Mouse (Mus musculus): ENCODE data around the gene Sec62. TPM values are rescaled to one million over a fixed set of nuclear protein-coding genes. Genes with fewer than 3 reads are reported as not detected.

Sec62 gene
- total and polyA plus RNA-seq, 3 experiments: 26.2 to 64.5 (median 56.6) TPM

GRCm38 (mm10) chr3:30766177-30766576 lies 26.5 kb upstream of the Sec62 start:
- DNase-seq (ENCODE audit: extremely low read depth): no peak
- H3K27ac ChIP-seq (ENCODE audit: insufficient read depth, low read depth): no peak overlapping the region
- no peak for TF ChIP-seq ZNF384 (IDR thresholded peaks at IDR 0.05; ENCODE audit: low read depth, low read length)
- TF ChIP-seq ZMIZ1 (IDR thresholded peaks at IDR 0.05; ENCODE audit: low read depth, low read length): no peak
- TF ChIP-seq IRF4 (IDR thresholded peaks at IDR 0.05; ENCODE audit: low read depth, low read length): no peak
- TF ChIP-seq MYC (IDR thresholded peaks at IDR 0.05; ENCODE audit: low read depth, low read length): no peak
- no peak for TF ChIP-seq NELFE (IDR thresholded peaks at IDR 0.05; ENCODE audit: low read depth, low read length)
- no peak for TF ChIP-seq JUND (conservative IDR thresholded peaks at IDR 0.05; ENCODE audit: low read depth, low read length)
- TF ChIP-seq ELF1 (IDR thresholded peaks at IDR 0.05; ENCODE audit: low read depth, low read length): no peak
- no peak for TF ChIP-seq MAZ (IDR thresholded peaks at IDR 0.05; ENCODE audit: low read depth, low read length)
- TF ChIP-seq MAX (IDR thresholded peaks at IDR 0.05; ENCODE audit: low read length): no peak
- TF ChIP-seq EP300 (IDR thresholded peaks at IDR 0.05; ENCODE audit: low read length): no peak
- no peaks in the 10 kb centered on the region for H3K79me2 ChIP-seq (replicated peaks; ENCODE audit: control insufficient read depth, extremely low read depth, insufficient read depth, poor library complexity, severe bottlenecking)
- no peaks in the 10 kb centered on the region for H3K27me3 ChIP-seq (replicated peaks)
- in situ Hi-C loops (cut with MboI; ENCODE audit: low pct_ligation_motif_present, low pct_unique_long_range_greater_than_20kb, low sequenced_read_pairs): no loop called here
- no peak overlapping the region for H3K4me3 ChIP-seq (replicated peaks in 1 of 3; ENCODE audit: low read depth in 2 of 3, low read length in 2 of 3, poor library complexity in 1 of 3)
- no peaks in the 10 kb centered on the region for H3K36me3 ChIP-seq (replicated peaks in 1 of 2; ENCODE audit: control insufficient read depth in 1 of 2, insufficient read depth in 1 of 2, low read length in 1 of 2)
- no peak overlapping the region for H3K9ac ChIP-seq (ENCODE audit: insufficient read depth, low read depth)
- dilution Hi-C loops (cut with MboI; ENCODE audit: extremely low pct_ligation_motif_present, extremely low pct_unique_long_range_greater_than_20kb, low sequenced_read_pairs): no loop called here
- peaks cover 0 to 16% of the 10 kb centered on the region in 2 experiments; a peak in 2 of 4 replicates for H3K4me1 ChIP-seq (ENCODE audit: control insufficient read depth in 1 of 2, insufficient read depth in 2 of 2)
- no peak overlapping the region for H3K4me2 ChIP-seq (ENCODE audit: insufficient read depth, low read depth, poor library complexity, severe bottlenecking)
- no peaks in the 10 kb centered on the region for H3K9me3 ChIP-seq (replicated peaks; ENCODE audit: low read length)

GRCm38 (mm10) chr3:30767271-30767670 lies 25.4 kb upstream of the Sec62 start:
- Histone ChIP-seq H3K4me1 (ENCODE audit: control insufficient read depth in 1 of 2, insufficient read depth in 2 of 2) (peaks cover 0 to 16% of the 10 kb centered on the region in 2 experiments; a peak in 2 of 4 replicates), H3K36me3 (replicated peaks in 1 of 2; ENCODE audit: control insufficient read depth in 1 of 2, insufficient read depth in 1 of 2, low read length in 1 of 2) (no peaks in the 10 kb centered on the region)
- TF ChIP-seq PAX5 (IDR thresholded peaks at IDR 0.05; ENCODE audit: low read length): no peak
- no peak for TF ChIP-seq ZKSCAN1 (IDR thresholded peaks at IDR 0.05; ENCODE audit: borderline replicate concordance, low read depth, low read length)
- TF ChIP-seq POLR2A (IDR thresholded peaks at IDR 0.05; ENCODE audit: low read depth, low read length): no peak
- TF ChIP-seq EP300 (IDR thresholded peaks at IDR 0.05; ENCODE audit: low read length): no peak
- TF ChIP-seq MXI1 (IDR thresholded peaks at IDR 0.05; ENCODE audit: low read depth, low read length): no peak
- TF ChIP-seq BHLHE40 (IDR thresholded peaks at IDR 0.05; ENCODE audit: low read depth, low read length): no peak

More at GRCm38 (mm10) chr3:30767271-30767670, 25.4 kb upstream of the Sec62 start:
- Histone ChIP-seq H3K27ac (ENCODE audit: insufficient read depth, low read depth) (no peak overlapping the region), H3K27me3 (replicated peaks) (no peaks in the 10 kb centered on the region), H3K4me3 (replicated peaks in 1 of 3; ENCODE audit: low read depth in 2 of 3, low read length in 2 of 3, poor library complexity in 1 of 3) (no peak overlapping the region), H3K4me2 (ENCODE audit: insufficient read depth, low read depth, poor library complexity, severe bottlenecking) (no peak overlapping the region), H3K9me3 (replicated peaks; ENCODE audit: low read length) (no peaks in the 10 kb centered on the region), H3K9ac (ENCODE audit: insufficient read depth, low read depth) (no peak overlapping the region), H3K79me2 (replicated peaks; ENCODE audit: control insufficient read depth, extremely low read depth, insufficient read depth, poor library complexity, severe bottlenecking) (no peaks in the 10 kb centered on the region)
- in situ Hi-C loops (cut with MboI; ENCODE audit: low pct_ligation_motif_present, low pct_unique_long_range_greater_than_20kb, low sequenced_read_pairs) (no loop called here), dilution Hi-C loops (cut with MboI; ENCODE audit: extremely low pct_ligation_motif_present, extremely low pct_unique_long_range_greater_than_20kb, low sequenced_read_pairs) (no loop called here)
- DNase-seq (ENCODE audit: extremely low read depth): no peak

Measured in CH12.LX (cell line).